14 mouse cellular contexts compared by ENCODE assay signal in the genomic region with DNA sequence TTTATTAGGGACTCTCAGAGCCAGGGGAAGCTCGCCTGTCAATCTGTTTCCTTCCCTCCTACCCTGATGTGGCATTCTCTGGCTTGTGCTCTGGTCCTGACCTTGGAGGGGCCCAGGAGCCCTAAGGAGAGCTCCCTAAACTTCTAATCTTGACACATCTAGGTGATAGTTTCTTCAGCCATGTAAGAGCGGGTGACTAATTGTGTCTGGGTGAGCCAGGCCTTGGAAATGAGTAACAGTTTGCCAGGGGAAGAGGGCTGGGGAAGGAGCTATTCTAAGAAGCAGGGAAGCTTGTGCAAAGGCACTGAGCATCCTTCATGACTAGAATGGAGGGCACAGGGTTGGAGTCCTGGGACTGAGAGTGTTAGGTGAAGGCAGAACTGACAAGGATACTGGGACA. TPM values are rescaled to one million over a fixed set of nuclear protein-coding genes. Genes with fewer than 3 reads are reported as not detected.
DNase-seq lines count a peak whose midpoint lies in the region; ATAC-seq and TF ChIP-seq lines count a peak whose summit lies in the region.
"Had no signal": no experiment of that assay in that cellular context is flagged by ENCODE, and none has a peak within 500 bp of the region (broad histone marks: within the 10 kb centered on the region; RNA-seq: fewer than 3 reads in every experiment).

No protein-coding gene starts in this region.

- H3K9ac ChIP-seq in embryonic facial prominence, embryonic 12.5 days, result no peak overlapping the region
- H3K9ac ChIP-seq in kidney, postnatal 0 days (ENCODE audit: low read depth, low read length), result no peak overlapping the region
- no peak overlapping the region for H3K9ac ChIP-seq in embryonic facial prominence, embryonic 14.5 days (ENCODE audit: low read depth, low read length)
- no peak overlapping the region for H3K9ac ChIP-seq in hindbrain, embryonic 13.5 days
- H3K9ac ChIP-seq: liver, embryonic 15.5 days had no signal

- no peak overlapping the region for H3K4me3 ChIP-seq in embryonic facial prominence, embryonic 12.5 days
- no peak overlapping the region for H3K4me3 ChIP-seq in embryonic facial prominence, embryonic 10.5 days
- H3K4me3 ChIP-seq in kidney, postnatal 0 days (replicated peaks; ENCODE audit: low read depth, low read length), result no peak overlapping the region
- H3K4me3 ChIP-seq in embryonic facial prominence, embryonic 14.5 days (ENCODE audit: low read depth, low read length), result peak overlapping the region; percentile 61; the same call in 1 of the 2 replicates
- no peak overlapping the region for H3K4me3 ChIP-seq in olfactory bulb, adult 2 months (ENCODE audit: insufficient read depth, low read depth, low read length)
- no peak overlapping the region for H3K4me3 ChIP-seq in hindbrain, embryonic 13.5 days

- H3K4me1 ChIP-seq in embryonic facial prominence, embryonic 12.5 days, result peaks cover 37% of the 10 kb centered on the region
- peaks cover 33% of the 10 kb centered on the region for H3K4me1 ChIP-seq in embryonic facial prominence, embryonic 10.5 days
- H3K4me1 ChIP-seq in kidney, postnatal 0 days (replicated peaks; ENCODE audit: insufficient read depth, low read length), result peaks cover 14% of the 10 kb centered on the region
- peaks cover 52% of the 10 kb centered on the region for H3K4me1 ChIP-seq in embryonic facial prominence, embryonic 14.5 days (ENCODE audit: control insufficient read depth, insufficient read depth, low read length)
- peaks cover 30% of the 10 kb centered on the region for H3K4me1 ChIP-seq in olfactory bulb, adult 2 months (ENCODE audit: control insufficient read depth, insufficient read depth, low read length)
- H3K4me1 ChIP-seq in hindbrain, embryonic 13.5 days (replicated peaks), result peaks cover 26% of the 10 kb centered on the region

- ATAC-seq in embryonic facial prominence, embryonic 12.5 days (ENCODE audit: insufficient number of reproducible peaks, insufficient read depth, low FRiP score, low TSS enrichment), result no peak
- ATAC-seq in kidney, postnatal 0 days (replicated peaks; ENCODE audit: low FRiP score, low read depth), result no peak
- ATAC-seq in embryonic facial prominence, embryonic 14.5 days (ENCODE audit: low read depth), result no peak
- no peak for ATAC-seq in hindbrain, embryonic 13.5 days (ENCODE audit: low FRiP score)
- ATAC-seq: inflammation-experienced regulatory T-cells, adult 6 months had no signal

- no peaks in the 10 kb centered on the region for H3K9me3 ChIP-seq in embryonic facial prominence, embryonic 12.5 days
- no peaks in the 10 kb centered on the region for H3K9me3 ChIP-seq in embryonic facial prominence, embryonic 10.5 days
- H3K9me3 ChIP-seq in kidney, postnatal 0 days (replicated peaks; ENCODE audit: low read length), result no peaks in the 10 kb centered on the region
- no peaks in the 10 kb centered on the region for H3K9me3 ChIP-seq in embryonic facial prominence, embryonic 14.5 days (ENCODE audit: control insufficient read depth, low read length)
- no peaks in the 10 kb centered on the region for H3K9me3 ChIP-seq in hindbrain, embryonic 13.5 days
- H3K9me3 ChIP-seq: liver, embryonic 15.5 days had no signal

- no peak for DNase-seq in embryonic facial prominence, embryonic 10.5 days (ENCODE audit: low spot score)
- DNase-seq in kidney, postnatal 0 days (ENCODE audit: low spot score), result no peak
- DNase-seq in kidney, postnatal 10 days, result no peak
- DNase-seq in embryonic facial prominence, embryonic 14.5 days (ENCODE audit: low spot score), result no peak
- DNase-seq in left cerebral cortex, postnatal 36 days (ENCODE audit: low spot score in 2 of 2), result no peak
- DNase-seq: adrenal gland, postnatal 36 days; cerebellum, adult 11 months; right cerebral cortex, postnatal 4 days had no signal

- TF ChIP-seq CTCF in kidney, postnatal 0 days (IDR thresholded peaks at IDR 0.05; ENCODE audit: low read depth), result no peak
- no peak for TF ChIP-seq CTCF in olfactory bulb, adult 2 months (IDR thresholded peaks at IDR 0.05; ENCODE audit: insufficient read depth, low read depth, low read length)

- H3K27me3 ChIP-seq in embryonic facial prominence, embryonic 12.5 days, result no peaks in the 10 kb centered on the region
- peaks cover 54% of the 10 kb centered on the region for H3K27me3 ChIP-seq in embryonic facial prominence, embryonic 10.5 days (replicated peaks; ENCODE audit: low read depth, poor library complexity, severe bottlenecking)
- no peaks in the 10 kb centered on the region for H3K27me3 ChIP-seq in kidney, postnatal 0 days (ENCODE audit: insufficient read depth, low read length)
- H3K27me3 ChIP-seq in embryonic facial prominence, embryonic 14.5 days (replicated peaks; ENCODE audit: control insufficient read depth, insufficient read depth, low read length), result no peaks in the 10 kb centered on the region
- peaks cover 37% of the 10 kb centered on the region for H3K27me3 ChIP-seq in hindbrain, embryonic 13.5 days

- TF ChIP-seq POLR2A in olfactory bulb, adult 2 months (IDR thresholded peaks at IDR 0.05; ENCODE audit: insufficient read depth, low read depth, low read length), result no peak

- no peaks in the 10 kb centered on the region for H3K36me3 ChIP-seq in embryonic facial prominence, embryonic 12.5 days
- H3K36me3 ChIP-seq in embryonic facial prominence, embryonic 10.5 days (replicated peaks), result no peaks in the 10 kb centered on the region
- no peaks in the 10 kb centered on the region for H3K36me3 ChIP-seq in kidney, postnatal 0 days (ENCODE audit: insufficient read depth, low read length)
- H3K36me3 ChIP-seq in embryonic facial prominence, embryonic 14.5 days (ENCODE audit: control insufficient read depth, insufficient read depth, low read length), result no peaks in the 10 kb centered on the region
- no peaks in the 10 kb centered on the region for H3K36me3 ChIP-seq in hindbrain, embryonic 13.5 days
- H3K36me3 ChIP-seq: liver, embryonic 15.5 days had no signal

- WGBS in embryonic facial prominence, embryonic 12.5 days, result 90% methylated on average over 2 of the region's 2 CpGs
- 80% methylated on average over 2 of the region's 2 CpGs for WGBS in embryonic facial prominence, embryonic 10.5 days
- WGBS in kidney, postnatal 0 days, result 82% methylated on average over 2 of the region's 2 CpGs
- 79% methylated on average over 2 of the region's 2 CpGs for WGBS in embryonic facial prominence, embryonic 14.5 days
- WGBS in olfactory bulb, adult 2 months, result 67% methylated on average over 2 of the region's 2 CpGs
- 86% methylated on average over 2 of the region's 2 CpGs for WGBS in hindbrain, embryonic 13.5 days

- peak overlapping the region; percentile 89; the same call in 1 of the 2 replicates for H3K4me2 ChIP-seq in embryonic facial prominence, embryonic 12.5 days (replicated peaks)
- H3K4me2 ChIP-seq in kidney, postnatal 0 days (ENCODE audit: low read length), result peak overlapping the region; percentile 90; the same call in 1 of the 2 replicates
- H3K4me2 ChIP-seq in embryonic facial prominence, embryonic 14.5 days (ENCODE audit: low read depth, low read length), result peak overlapping the region; percentile 92
- H3K4me2 ChIP-seq in hindbrain, embryonic 13.5 days, result no peak overlapping the region

- intact Hi-C loops in left cerebral cortex, postnatal 36 days (cut with DNase I), result no loop called here

- no peak overlapping the region for H3K27ac ChIP-seq in embryonic facial prominence, embryonic 12.5 days
- H3K27ac ChIP-seq in embryonic facial prominence, embryonic 10.5 days (replicated peaks), result no peak overlapping the region
- no peak overlapping the region for H3K27ac ChIP-seq in kidney, postnatal 0 days
- H3K27ac ChIP-seq in embryonic facial prominence, embryonic 14.5 days (replicated peaks; ENCODE audit: low read depth, low read length), result 0 out of 2 replicates have a peak overlapping the region, but pooled peaks have one; percentile 18
- H3K27ac ChIP-seq in olfactory bulb, adult 2 months (ENCODE audit: insufficient read depth, low read depth, low read length), result peak overlapping the region; percentile 23; the same call in 1 of the 2 replicates
- H3K27ac ChIP-seq in hindbrain, embryonic 13.5 days, result no peak overlapping the region
- H3K27ac ChIP-seq: layer of hippocampus, adult 2 months; liver, embryonic 15.5 days had no signal

RNA-seq across cellular contexts. Expression of a gene that starts 1.7 kb away (rescaled TPM):
- polyA plus RNA-seq in embryonic facial prominence, embryonic 12.5 days (2016; fragmentation: Nextera tagmentation; extraction: Ambion mirVana), result 130 and 133 TPM in 2 replicates
- 13.6 and 18.9 TPM in 2 replicates for polyA plus RNA-seq in embryonic facial prominence, embryonic 10.5 days (2016; fragmentation: Nextera tagmentation; extraction: Ambion mirVana)
- 158 and 159 TPM in 2 replicates for polyA plus RNA-seq in kidney, postnatal 0 days (2015; fragmentation: Nextera tagmentation; extraction: Ambion mirVana)
- 359 and 397 TPM in 2 replicates for polyA plus RNA-seq in embryonic facial prominence, embryonic 14.5 days (2014; fragmentation: Nextera tagmentation; extraction: Ambion mirVana)
- polyA plus RNA-seq in olfactory bulb, adult 2 months (2012; ENCODE audit: insufficient read depth, insufficient read length, low replicate concordance, missing spikeins), result not detected in 2 replicates
- polyA plus RNA-seq in hindbrain, embryonic 13.5 days (2015; fragmentation: Nextera tagmentation; extraction: Ambion mirVana), result 27.4 and 28.2 TPM in 2 replicates
- 10 to 100 TPM; 57.7 to 90.6 TPM for total RNA-seq in left cerebral cortex, postnatal 36 days (2021)

RNA-seq across cellular contexts. Expression of a gene that starts 57.0 kb away (rescaled TPM):
- 317 and 329 TPM in 2 replicates for polyA plus RNA-seq in embryonic facial prominence, embryonic 12.5 days (2016; fragmentation: Nextera tagmentation; extraction: Ambion mirVana)
- 239 and 259 TPM in 2 replicates for polyA plus RNA-seq in embryonic facial prominence, embryonic 10.5 days (2016; fragmentation: Nextera tagmentation; extraction: Ambion mirVana)
- 429 and 454 TPM in 2 replicates for polyA plus RNA-seq in kidney, postnatal 0 days (2015; fragmentation: Nextera tagmentation; extraction: Ambion mirVana)
- 278 and 298 TPM in 2 replicates for polyA plus RNA-seq in embryonic facial prominence, embryonic 14.5 days (2014; fragmentation: Nextera tagmentation; extraction: Ambion mirVana)
- polyA plus RNA-seq in olfactory bulb, adult 2 months (2012; ENCODE audit: insufficient read depth, insufficient read length, low replicate concordance, missing spikeins), result 306 and 317 TPM in 2 replicates
- polyA plus RNA-seq in hindbrain, embryonic 13.5 days (2015; fragmentation: Nextera tagmentation; extraction: Ambion mirVana), result 462 and 482 TPM in 2 replicates
- total RNA-seq in left cerebral cortex, postnatal 36 days (2021), result 100 to 1,000 TPM; 224 to 235 TPM

Comparison
In these comparisons a context has a peak if more than half of its experiments do, and no peak if none do; other contexts are left out.
1. H3K27ac ChIP-seq: peak in embryonic facial prominence, embryonic 14.5 days (single experiment) and olfactory bulb, adult 2 months (single experiment); none in embryonic facial prominence, embryonic 12.5 days (single experiment), embryonic facial prominence, embryonic 10.5 days (single experiment), kidney, postnatal 0 days (single experiment) and hindbrain, embryonic 13.5 days (single experiment).